Comparison of ENCODE assay signal across 23 mouse cellular contexts in genomic region chr8:124809419-124809818, GRCm38 (mm10). TPM values are rescaled to one million over a fixed set of nuclear protein-coding genes. Genes with fewer than 3 reads are reported as not detected.
DNase-seq lines count a peak whose midpoint lies in the region; ATAC-seq lines count a peak whose summit lies in the region.
"Had no signal": no experiment of that assay in that cellular context is flagged by ENCODE, and none has a peak within 500 bp of the region (broad histone marks: within the 10 kb centered on the region; RNA-seq: fewer than 3 reads in every experiment).

No protein-coding gene starts in this region.

- 71% methylated on average over 2 of the region's 2 CpGs for WGBS in forebrain, embryonic 12.5 days
- WGBS in forebrain, embryonic 14.5 days = 55% methylated on average over 2 of the region's 2 CpGs

- peaks cover 16% of the 10 kb centered on the region for H3K27me3 ChIP-seq in forebrain, embryonic 12.5 days
- H3K27me3 ChIP-seq in forebrain, embryonic 14.5 days (replicated peaks; ENCODE audit: control insufficient read depth, insufficient read depth, low read length) = no peaks in the 10 kb centered on the region
- H3K27me3 ChIP-seq: embryonic facial prominence, embryonic 12.5 days; forebrain, embryonic 15.5 days had no signal

- no peak overlapping the region for H3K9ac ChIP-seq in forebrain, embryonic 12.5 days
- H3K9ac ChIP-seq in forebrain, embryonic 14.5 days (ENCODE audit: low read length) = no peak overlapping the region
- H3K9ac ChIP-seq: embryonic facial prominence, embryonic 12.5 days; forebrain, embryonic 15.5 days; forebrain, postnatal 0 days had no signal

- ATAC-seq in forebrain, embryonic 12.5 days (ENCODE audit: low FRiP score) = no peak
- no peak for ATAC-seq in forebrain, embryonic 14.5 days
- peak; percentile 54; the same call in 1 of the 2 replicates for ATAC-seq in common myeloid progenitor, adult 5-6 weeks (replicated peaks; ENCODE audit: low read depth, poor library complexity, severe bottlenecking)
- peak; percentile 52; the same call in 1 of the 2 replicates for ATAC-seq in megakaryocyte progenitor cell, adult 5-6 weeks (replicated peaks; ENCODE audit: poor library complexity)
- ATAC-seq: activated CD4-positive, CD25-positive, alpha-beta regulatory T cell, adult 4 months; forebrain, embryonic 15.5 days; forebrain, postnatal 0 days; Patski had no signal

- no peaks in the 10 kb centered on the region for H3K9me3 ChIP-seq in forebrain, embryonic 12.5 days
- H3K9me3 ChIP-seq in forebrain, embryonic 14.5 days (replicated peaks; ENCODE audit: control insufficient read depth, low read length) = no peaks in the 10 kb centered on the region
- H3K9me3 ChIP-seq: embryonic facial prominence, embryonic 10.5 days; embryonic facial prominence, embryonic 12.5 days; forebrain, embryonic 15.5 days; G1E had no signal

- no peak for DNase-seq in forebrain, embryonic 14.5 days (ENCODE audit: low spot score)
- no peak for DNase-seq in natural killer cell, adult 2 months (ENCODE audit: low spot score in 2 of 2)
- DNase-seq in thymus, postnatal 10 days (ENCODE audit: low spot score in 2 of 2) = no peak
- DNase-seq: adrenal gland, adult 2 months; adrenal gland, postnatal 10 days; adrenal gland, postnatal 25 days; cerebellum, adult 11 months; cerebellum, adult 18-20 months; cerebellum, adult 8-10 months; cerebellum, adult 9-11 months; cerebellum, postnatal 14 days; cerebellum, postnatal 36 days; forebrain, postnatal 0 days had no signal

- 0 out of 2 replicates have a peak overlapping the region, but pooled peaks have one; percentile 26 for H3K27ac ChIP-seq in forebrain, embryonic 12.5 days
- H3K27ac ChIP-seq in forebrain, embryonic 14.5 days (ENCODE audit: low read depth, low read length) = no peak overlapping the region
- H3K27ac ChIP-seq: embryonic facial prominence, embryonic 10.5 days; embryonic facial prominence, embryonic 12.5 days; forebrain, embryonic 15.5 days had no signal

- H3K4me2 ChIP-seq in forebrain, embryonic 12.5 days = no peak overlapping the region
- H3K4me2 ChIP-seq in forebrain, embryonic 14.5 days (ENCODE audit: low read length) = no peak overlapping the region
- H3K4me2 ChIP-seq: embryonic facial prominence, embryonic 12.5 days; forebrain, embryonic 15.5 days had no signal

- H3K4me3 ChIP-seq in forebrain, embryonic 12.5 days (replicated peaks) = no peak overlapping the region
- no peak overlapping the region for H3K4me3 ChIP-seq in forebrain, embryonic 14.5 days (ENCODE audit: low read depth, low read length)
- H3K4me3 ChIP-seq: embryonic facial prominence, embryonic 10.5 days; embryonic facial prominence, embryonic 12.5 days; forebrain, embryonic 15.5 days had no signal

- no peaks in the 10 kb centered on the region for H3K36me3 ChIP-seq in forebrain, embryonic 12.5 days (replicated peaks)
- H3K36me3 ChIP-seq in forebrain, embryonic 14.5 days (ENCODE audit: control insufficient read depth, insufficient read depth, low read length) = no peaks in the 10 kb centered on the region
- H3K36me3 ChIP-seq: embryonic facial prominence, embryonic 10.5 days; embryonic facial prominence, embryonic 12.5 days; G1E had no signal

- peaks cover 24% of the 10 kb centered on the region for H3K4me1 ChIP-seq in forebrain, embryonic 12.5 days
- H3K4me1 ChIP-seq in forebrain, embryonic 14.5 days (ENCODE audit: control insufficient read depth, insufficient read depth, low read length) = peaks cover 11% of the 10 kb centered on the region
- H3K4me1 ChIP-seq: embryonic facial prominence, embryonic 12.5 days had no signal

RNA-seq across cellular contexts. Expression of gene Trim67, which starts 16.5 kb away (rescaled TPM):
- 6.1 and 6.4 TPM in 2 replicates for polyA plus RNA-seq in forebrain, embryonic 12.5 days (2016; fragmentation: Nextera tagmentation; extraction: Ambion mirVana)
- 16.5 and 22.0 TPM in 2 replicates for polyA plus RNA-seq in forebrain, embryonic 14.5 days (2014; fragmentation: Nextera tagmentation; extraction: Ambion mirVana)
- not detected in 2 replicates for total RNA-seq in common myeloid progenitor, adult 5-6 weeks (2017)
- total RNA-seq in megakaryocyte progenitor cell, adult 5-6 weeks (2015) = not detected in 2 replicates
- total RNA-seq in megakaryocyte progenitor cell, adult 5-6 weeks (2017) = 0.07 TPM in 1 of 2 replicates, not detected in the other
- polyA plus RNA-seq: activated CD4-positive, CD25-positive, alpha-beta regulatory T cell, adult 4 months; C2C12; G1E had no signal

RNA-seq across cellular contexts. Expression of gene Gnpat, which starts 53.4 kb away (rescaled TPM):
- 130 and 131 TPM in 2 replicates for polyA plus RNA-seq in forebrain, embryonic 12.5 days (2016; fragmentation: Nextera tagmentation; extraction: Ambion mirVana)
- 93.5 and 95.5 TPM in 2 replicates for polyA plus RNA-seq in forebrain, embryonic 14.5 days (2014; fragmentation: Nextera tagmentation; extraction: Ambion mirVana)
- 69.3 and 90.7 TPM in 2 replicates for total RNA-seq in common myeloid progenitor, adult 5-6 weeks (2017)
- 108 and 116 TPM in 2 replicates for total RNA-seq in megakaryocyte progenitor cell, adult 5-6 weeks (2015)
- total RNA-seq in megakaryocyte progenitor cell, adult 5-6 weeks (2017) = 103 and 104 TPM in 2 replicates

RNA-seq across cellular contexts. Expression of gene 2810004N23Rik, which starts 53.5 kb away (rescaled TPM):
- polyA plus RNA-seq in forebrain, embryonic 12.5 days (2016; fragmentation: Nextera tagmentation; extraction: Ambion mirVana) = 53.8 and 55.3 TPM in 2 replicates
- 25.0 and 29.1 TPM in 2 replicates for polyA plus RNA-seq in forebrain, embryonic 14.5 days (2014; fragmentation: Nextera tagmentation; extraction: Ambion mirVana)
- 69.2 and 77.3 TPM in 2 replicates for total RNA-seq in common myeloid progenitor, adult 5-6 weeks (2017)
- 29.7 and 35.7 TPM in 2 replicates for total RNA-seq in megakaryocyte progenitor cell, adult 5-6 weeks (2015)
- total RNA-seq in megakaryocyte progenitor cell, adult 5-6 weeks (2017) = 68.5 and 72.1 TPM in 2 replicates

RNA-seq across cellular contexts. Expression of gene Fam89a, which starts 57.8 kb away (rescaled TPM):
- polyA plus RNA-seq in forebrain, embryonic 12.5 days (2016; fragmentation: Nextera tagmentation; extraction: Ambion mirVana) = 0.79 and 0.97 TPM in 2 replicates
- 0.27 and 0.38 TPM in 2 replicates for polyA plus RNA-seq in forebrain, embryonic 14.5 days (2014; fragmentation: Nextera tagmentation; extraction: Ambion mirVana)
- not detected in 2 replicates for total RNA-seq in common myeloid progenitor, adult 5-6 weeks (2017)
- not detected in 2 replicates for total RNA-seq in megakaryocyte progenitor cell, adult 5-6 weeks (2015)
- not detected in 2 replicates for total RNA-seq in megakaryocyte progenitor cell, adult 5-6 weeks (2017)
- total RNA-seq: G1E had no signal
- polyA plus RNA-seq: G1E had no signal

Comparison
In these comparisons a context has a peak if more than half of its experiments do, and no peak if none do; other contexts are left out.
1. ATAC-seq: peak in common myeloid progenitor, adult 5-6 weeks (single experiment) and megakaryocyte progenitor cell, adult 5-6 weeks (single experiment); none in forebrain, embryonic 12.5 days (single experiment) and forebrain, embryonic 14.5 days (single experiment).